Mouse (Mus musculus) lung, postnatal 0 days (tissue): ENCODE measurements at regions not wholly inside any gene's neighbourhood (a gene's known extent, or its start where the extent isn't known, plus 50 kb on each side); places are given as distances from the start of the nearest gene placed in this dataset.
"Not testable (repeated sequence)": the region's sequence is repeated elsewhere in the genome, so short reads cannot be mapped to it uniquely, and the experiment has no call there.

Source experiments
- ATAC-seq: fragments of 200-750 bp; cut with Nextera tagmentation; 2 replicates; pipeline ENCODE4 v1.8.0; 2017; ENCODE audit warnings: moderate library complexity
- DNase-seq: peaks from one replicate; pipeline ENCODE4 v3.0.0-alpha.2; 2016; ENCODE audit warnings: low spot score
- H3K27ac ChIP-seq: fragments of 300-500 bp; sonication (generic); 2 replicates; pipeline ENCODE4 v1.5.1; 2014; ENCODE audit warnings: antibody characterized with exemption, mild to moderate bottlenecking, low read length, mixed read lengths
- H3K27me3 ChIP-seq: fragments of 300-500 bp; sonication (generic); replicated peaks from 2 replicates; pipeline ENCODE4 v1.6.1; 2014; ENCODE audit warnings: low read length, mixed read lengths; ENCODE audit not compliant: insufficient read depth
- H3K36me3 ChIP-seq: fragments of 300-500 bp; sonication (generic); 2 replicates; pipeline ENCODE4 v1.6.1; 2014; ENCODE audit warnings: low read length, mixed read lengths; ENCODE audit not compliant: insufficient read depth
- H3K4me1 ChIP-seq: fragments of 300-500 bp; sonication (generic); 2 replicates; pipeline ENCODE4 v1.6.1; 2014; ENCODE audit warnings: antibody characterized with exemption, low read depth, low read length, mixed read lengths; ENCODE audit not compliant: insufficient read depth
- H3K4me2 ChIP-seq: fragments of 300-500 bp; sonication (generic); replicated peaks from 2 replicates; pipeline ENCODE4 v1.6.1; 2014; ENCODE audit warnings: low read depth, mild to moderate bottlenecking, low read length, moderate library complexity, mixed read lengths
- H3K4me3 ChIP-seq: fragments of 300-500 bp; sonication (generic); 2 replicates; pipeline ENCODE4 v1.5.1; 2014; ENCODE audit warnings: low read depth, low read length
- H3K9ac ChIP-seq: fragments of 300-500 bp; sonication (generic); replicated peaks from 2 replicates; pipeline ENCODE4 v1.6.1; 2014; ENCODE audit warnings: low read depth, mild to moderate bottlenecking
- H3K9me3 ChIP-seq: fragments of 300-500 bp; sonication (generic); 2 replicates; pipeline ENCODE4 v1.6.1; 2016; ENCODE audit warnings: low read length, mixed read lengths
- CTCF ChIP-seq: IDR thresholded peaks from 2 replicates; pipeline ENCODE4 v1.5.1; 2016; ENCODE audit warnings: antibody characterized with exemption, mild to moderate bottlenecking
- EP300 ChIP-seq: IDR thresholded peaks from 2 replicates; pipeline ENCODE4 v1.6.1; 2016; ENCODE audit warnings: antibody characterized with exemption, mild to moderate bottlenecking, control low read depth
- WGBS: fragments of 180-500 bp; shearing (Covaris S2); extraction: QIAGEN DNeasy Blood & Tissue Kit; methylation state at CpG from one replicate; pipeline ENCODE4 v1.1.7; 2014; 5-methylcytosine and 5-hydroxymethylcytosine counted together

- no peak for DNase-seq
- Histone ChIP-seq H3K4me3 (no peak overlapping the region), H3K9ac (no peak overlapping the region), H3K4me2 (no peak overlapping the region), H3K4me1 (no peaks in the 10 kb centered on the region), H3K27me3 (no peaks in the 10 kb centered on the region), H3K9me3 (no peaks in the 10 kb centered on the region), H3K36me3 (no peaks in the 10 kb centered on the region), H3K27ac (no peak overlapping the region)
- 82% methylated on average over 13 of the region's 13 CpGs for WGBS
- TF ChIP-seq EP300: no peak
- ATAC-seq: no peak
Measured at GRCm38 (mm10) chr3:34709553-34709952, 59.3 kb downstream of the Sox2 start.

- DNase-seq, H3K27ac ChIP-seq, H3K27me3 ChIP-seq, H3K36me3 ChIP-seq, ATAC-seq, H3K9ac ChIP-seq, H3K4me1 ChIP-seq, H3K4me2 ChIP-seq, H3K9me3 ChIP-seq, H3K4me3 ChIP-seq: not testable (repeated sequence)
- 89% methylated on average over 7 of the region's 7 CpGs for WGBS
Measured at GRCm38 (mm10) chr3:34712137-34712536, 61.9 kb downstream of the Sox2 start.

GRCm38 (mm10) chr3:34722506-34722905, 72.3 kb downstream of the Sox2 start:
- no peaks in the 10 kb centered on the region for H3K4me1 ChIP-seq
- no peak for TF ChIP-seq EP300
- no peak for TF ChIP-seq CTCF
- no peak for DNase-seq
- no peak overlapping the region for H3K27ac ChIP-seq
- H3K4me3 ChIP-seq: no peak overlapping the region
- no peak overlapping the region for H3K4me2 ChIP-seq
- no peaks in the 10 kb centered on the region for H3K27me3 ChIP-seq
- WGBS: 80% methylated on average over 7 of the region's 7 CpGs
- H3K36me3 ChIP-seq: no peaks in the 10 kb centered on the region
- no peak overlapping the region for H3K9ac ChIP-seq
- no peak for ATAC-seq
- H3K9me3 ChIP-seq: no peaks in the 10 kb centered on the region

GRCm38 (mm10) chr3:34726955-34727354, 76.8 kb downstream of the Sox2 start:
- H3K36me3 ChIP-seq: no peaks in the 10 kb centered on the region
- no peak for ATAC-seq

GRCm38 (mm10) chr3:34728282-34728681, 78.1 kb downstream of the Sox2 start:
- no peaks in the 10 kb centered on the region for H3K4me1 ChIP-seq
- H3K9ac ChIP-seq: no peak overlapping the region
- H3K27me3 ChIP-seq: no peaks in the 10 kb centered on the region
- ATAC-seq: no peak
- TF ChIP-seq EP300: no peak
- TF ChIP-seq CTCF: no peak
- no peaks in the 10 kb centered on the region for H3K9me3 ChIP-seq
- no peak overlapping the region for H3K4me3 ChIP-seq
- no peak for DNase-seq
- H3K27ac ChIP-seq: no peak overlapping the region
- no peak overlapping the region for H3K4me2 ChIP-seq
- no peaks in the 10 kb centered on the region for H3K36me3 ChIP-seq

More at GRCm38 (mm10) chr3:34726955-34727354, 76.8 kb downstream of the Sox2 start:
- Histone ChIP-seq H3K4me3 (no peak overlapping the region), H3K4me1 (no peaks in the 10 kb centered on the region), H3K9ac (no peak overlapping the region), H3K9me3 (no peaks in the 10 kb centered on the region), H3K4me2 (no peak overlapping the region), H3K27me3 (no peaks in the 10 kb centered on the region), H3K27ac (no peak overlapping the region)
- TF ChIP-seq CTCF (no peak), EP300 (no peak)
- no peak for DNase-seq
- WGBS: 84% methylated on average over 12 of the region's 12 CpGs

- no peaks in the 10 kb centered on the region for H3K36me3 ChIP-seq
- H3K9ac ChIP-seq: no peak overlapping the region
- H3K4me2 ChIP-seq: no peak overlapping the region
- H3K4me1 ChIP-seq: no peaks in the 10 kb centered on the region
- TF ChIP-seq EP300 (no peak), CTCF (no peak)
- no peak for DNase-seq
- H3K9me3 ChIP-seq: no peaks in the 10 kb centered on the region
- no peak overlapping the region for H3K27ac ChIP-seq
- H3K4me3 ChIP-seq: no peak overlapping the region
- WGBS: 84% methylated on average over 5 of the region's 5 CpGs
- no peaks in the 10 kb centered on the region for H3K27me3 ChIP-seq
- no peak for ATAC-seq
Measured at GRCm38 (mm10) chr3:34734966-34735365, 84.8 kb downstream of the Sox2 start.

GRCm38 (mm10) chr3:34738001-34738400, 87.8 kb downstream of the Sox2 start:
- TF ChIP-seq EP300 (no peak), CTCF (no peak)
- Histone ChIP-seq H3K27me3 (no peaks in the 10 kb centered on the region), H3K36me3 (no peaks in the 10 kb centered on the region), H3K4me2 (no peak overlapping the region), H3K9me3 (no peaks in the 10 kb centered on the region), H3K4me3 (no peak overlapping the region), H3K9ac (no peak overlapping the region), H3K4me1 (no peaks in the 10 kb centered on the region), H3K27ac (no peak overlapping the region)
- 81% methylated on average over 4 of the region's 4 CpGs for WGBS
- DNase-seq: no peak
- ATAC-seq: no peak
